Mouse (Mus musculus) forebrain, embryonic 14.5 days (tissue): ENCODE data around the gene Sowaha. TPM values are rescaled to one million over a fixed set of nuclear protein-coding genes. Genes with fewer than 3 reads are reported as not detected.
A peak's percentile ranks its signal among the peaks of the same experiment; 100 is the strongest.

Experiments used
- ATAC-seq: fragments of 200-750 bp; cut with Nextera tagmentation; 2 replicates; pipeline ENCODE4 v1.8.0; 2017; ENCODE audit warnings: mild to moderate bottlenecking, moderate library complexity
- DNase-seq: peaks from one replicate; pipeline ENCODE4 v3.0.0-alpha.2; 2015; ENCODE audit warnings: low spot score
- H3K27ac ChIP-seq: fragments of 300-500 bp; sonication (generic); 2 replicates; pipeline ENCODE4 v1.5.1; 2014; ENCODE audit warnings: low read depth, mild to moderate bottlenecking, control low read depth, low read length, moderate library complexity
- H3K27me3 ChIP-seq: fragments of 300-500 bp; sonication (generic); replicated peaks from 2 replicates; pipeline ENCODE4 v1.6.1; 2014; ENCODE audit warnings: low read length, control low read depth, mixed read lengths; ENCODE audit not compliant: control insufficient read depth, insufficient read depth
- H3K36me3 ChIP-seq: fragments of 300-500 bp; sonication (generic); 2 replicates; pipeline ENCODE4 v1.6.1; 2014; ENCODE audit warnings: low read length, control low read depth; ENCODE audit not compliant: control insufficient read depth, insufficient read depth
- H3K4me1 ChIP-seq: fragments of 300-500 bp; sonication (generic); 2 replicates; pipeline ENCODE4 v1.6.1; 2014; ENCODE audit warnings: antibody characterized with exemption, low read length, control low read depth; ENCODE audit not compliant: control insufficient read depth, insufficient read depth
- H3K4me2 ChIP-seq: fragments of 300-500 bp; sonication (generic); 2 replicates; pipeline ENCODE4 v1.6.1; 2014; ENCODE audit warnings: mild to moderate bottlenecking, control low read depth, low read length
- H3K4me3 ChIP-seq: fragments of 300-500 bp; sonication (generic); 2 replicates; pipeline ENCODE4 v1.5.1; 2014; ENCODE audit warnings: low read depth, low read length, control low read depth
- H3K9ac ChIP-seq: fragments of 300-500 bp; sonication (generic); 2 replicates; pipeline ENCODE4 v1.6.1; 2014; ENCODE audit warnings: mild to moderate bottlenecking, low read length, control low read depth, moderate library complexity
- H3K9me3 ChIP-seq: fragments of 300-500 bp; sonication (generic); replicated peaks from 2 replicates; pipeline ENCODE4 v1.6.1; 2016; ENCODE audit warnings: low read length, control low read depth, mixed read lengths; ENCODE audit not compliant: control insufficient read depth
- WGBS: fragments of 180-500 bp; shearing (Covaris S2); extraction: QIAGEN DNeasy Blood & Tissue Kit; methylation state at CpG from one replicate; pipeline ENCODE4 v1.1.7; 2014; 5-methylcytosine and 5-hydroxymethylcytosine counted together
- polyA plus RNA-seq: library from polyadenylated mRNA; unstranded; fragments of >200 nt; fragmentation: Nextera tagmentation; extraction: Ambion mirVana; gene quantifications from 2 replicates; pipeline ENCODE4 v1.2.1, GENCODE M21; 2014

Gene Sowaha
- polyA plus RNA-seq, 1 experiment from 2014 or later: 1.2 TPM

GRCm38 (mm10) chr11:53495417-53495816, 15.3 kb upstream of the Sowaha start:
- Histone ChIP-seq H3K9ac (no peak overlapping the region), H3K4me2 (no peak overlapping the region), H3K27ac (peak overlapping the region; percentile 14; the same call in 1 of the 2 replicates), H3K4me3 (no peak overlapping the region), H3K27me3 (no peaks in the 10 kb centered on the region), H3K4me1 (peaks cover 11% of the 10 kb centered on the region; the same call in 1 of the 2 replicates), H3K9me3 (no peaks in the 10 kb centered on the region), H3K36me3 (no peaks in the 10 kb centered on the region)
- WGBS: 4% methylated on average over 6 of the region's 6 CpGs
- DNase-seq: peak; percentile 68
- no peak for ATAC-seq

GRCm38 (mm10) chr11:53493243-53493955, 13.3 kb upstream of the Sowaha start:
- H3K4me2 ChIP-seq: no peak overlapping the region
- no peak overlapping the region for H3K27ac ChIP-seq
- no peaks in the 10 kb centered on the region for H3K9me3 ChIP-seq
- H3K9ac ChIP-seq: no peak overlapping the region
- no peaks in the 10 kb centered on the region for H3K36me3 ChIP-seq
- H3K4me1 ChIP-seq: peaks cover 11% of the 10 kb centered on the region; the same call in 1 of the 2 replicates
- WGBS: 23% methylated on average over 3 of the region's 3 CpGs
- no peaks in the 10 kb centered on the region for H3K27me3 ChIP-seq
- ATAC-seq (peak; percentile 15; the same call in 1 of the 2 replicates), DNase-seq (peak; percentile 20)
- no peak overlapping the region for H3K4me3 ChIP-seq

- Histone ChIP-seq H3K9me3 (no peaks in the 10 kb centered on the region), H3K4me3 (no peak overlapping the region), H3K9ac (no peak overlapping the region), H3K27ac (no peak overlapping the region), H3K4me1 (peaks cover 11% of the 10 kb centered on the region; the same call in 1 of the 2 replicates), H3K27me3 (0 out of 2 replicates have a peak, but pooled peaks cover under 1% of the 10 kb centered on the region), H3K4me2 (no peak overlapping the region), H3K36me3 (no peaks in the 10 kb centered on the region)
- ATAC-seq (0 out of 2 replicates have a peak, but pooled peaks have one; percentile 35), DNase-seq (peak; percentile 68)
- 2% methylated on average over 8 of the region's 8 CpGs for WGBS
Observed at GRCm38 (mm10) chr11:53491954-53492401, 11.9 kb upstream of the Sowaha start.

GRCm38 (mm10) chr11:53489421-53489820, 9.3 kb upstream of the Sowaha start:
- H3K27me3 ChIP-seq: 0 out of 2 replicates have a peak, but pooled peaks cover 2% of the 10 kb centered on the region
- H3K9ac ChIP-seq: no peak overlapping the region
- ATAC-seq: no peak
- no peak overlapping the region for H3K4me2 ChIP-seq
- DNase-seq: no peak
- no peak overlapping the region for H3K27ac ChIP-seq
- H3K9me3 ChIP-seq: no peaks in the 10 kb centered on the region
- WGBS: 68% methylated on average over 9 of the region's 9 CpGs
- H3K4me1 ChIP-seq: 0 out of 2 replicates have a peak, but pooled peaks cover 3% of the 10 kb centered on the region
- H3K4me3 ChIP-seq: no peak overlapping the region
- no peaks in the 10 kb centered on the region for H3K36me3 ChIP-seq

GRCm38 (mm10) chr11:53489007-53489406, 8.9 kb upstream of the Sowaha start:
- Histone ChIP-seq H3K9ac (no peak overlapping the region), H3K27me3 (0 out of 2 replicates have a peak, but pooled peaks cover 2% of the 10 kb centered on the region), H3K27ac (no peak overlapping the region), H3K4me1 (0 out of 2 replicates have a peak, but pooled peaks cover 3% of the 10 kb centered on the region), H3K36me3 (no peaks in the 10 kb centered on the region), H3K4me2 (no peak overlapping the region), H3K9me3 (no peaks in the 10 kb centered on the region), H3K4me3 (no peak overlapping the region)
- ATAC-seq: no peak
- no peak for DNase-seq
- 91% methylated on average over 5 of the region's 5 CpGs for WGBS

- ATAC-seq: no peak
- DNase-seq: no peak
- H3K4me3 ChIP-seq: peak overlapping the region; percentile 10; the same call in 1 of the 2 replicates
- peaks cover 2% of the 10 kb centered on the region; the same call in 1 of the 2 replicates for H3K27me3 ChIP-seq
- 14% methylated on average over 27 of the region's 27 CpGs for WGBS
- peak overlapping the region; percentile 25; the same call in 1 of the 2 replicates for H3K9ac ChIP-seq
- H3K27ac ChIP-seq: no peak overlapping the region
- H3K9me3 ChIP-seq: no peaks in the 10 kb centered on the region
- H3K4me1 ChIP-seq: 0 out of 2 replicates have a peak, but pooled peaks cover 2% of the 10 kb centered on the region
- H3K36me3 ChIP-seq: no peaks in the 10 kb centered on the region
- peak overlapping the region; percentile 40 for H3K4me2 ChIP-seq
Observed at GRCm38 (mm10) chr11:53486822-53487594, 6.9 kb upstream of the Sowaha start.

- H3K27ac ChIP-seq: no peak overlapping the region
- ATAC-seq (no peak), DNase-seq (no peak)
- H3K4me1 ChIP-seq: no peaks in the 10 kb centered on the region
- no peak overlapping the region for H3K4me2 ChIP-seq
- H3K9me3 ChIP-seq: no peaks in the 10 kb centered on the region
- no peak overlapping the region for H3K4me3 ChIP-seq
- no peaks in the 10 kb centered on the region for H3K36me3 ChIP-seq
- peaks cover 5% of the 10 kb centered on the region for H3K27me3 ChIP-seq
- 72% methylated on average over 3 of the region's 3 CpGs for WGBS
- H3K9ac ChIP-seq: no peak overlapping the region
Observed at GRCm38 (mm10) chr11:53486351-53486750, 6.3 kb upstream of the Sowaha start.

- Histone ChIP-seq H3K4me2 (no peak overlapping the region), H3K27me3 (peaks cover 10% of the 10 kb centered on the region), H3K27ac (no peak overlapping the region), H3K9ac (no peak overlapping the region), H3K9me3 (no peaks in the 10 kb centered on the region), H3K36me3 (no peaks in the 10 kb centered on the region), H3K4me3 (no peak overlapping the region), H3K4me1 (no peaks in the 10 kb centered on the region)
- no peak for ATAC-seq
- DNase-seq: no peak
- 41% methylated on average over 3 of the region's 3 CpGs for WGBS
Observed at GRCm38 (mm10) chr11:53485719-53486118, 5.6 kb upstream of the Sowaha start.
